In the genomic region with DNA sequence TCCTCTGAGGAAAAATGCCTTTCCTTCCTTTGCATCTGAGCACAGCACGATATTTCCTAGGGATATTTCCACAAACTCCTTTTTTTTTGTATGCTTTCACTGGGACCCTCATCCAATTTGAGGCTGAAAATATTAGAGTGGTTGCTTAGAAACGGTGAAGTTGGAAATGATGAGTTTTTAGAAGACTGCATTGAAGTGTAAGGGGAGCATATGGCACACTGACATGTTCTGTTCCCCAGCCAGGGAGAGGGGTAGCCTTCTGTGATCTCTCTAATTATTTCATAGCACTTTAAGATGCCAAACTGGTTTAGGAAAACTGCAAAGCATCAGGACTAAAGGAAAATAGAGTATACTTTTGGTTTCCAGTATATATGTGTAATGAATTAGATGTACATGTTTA, we compare ENCODE assay signal across 15 mouse cellular contexts.
A peak's percentile ranks its signal among the peaks of the same experiment; 100 is the strongest.
DNase-seq lines count a peak whose midpoint lies in the region; ATAC-seq and TF ChIP-seq lines count a peak whose summit lies in the region.
"Had no signal": no experiment of that assay in that cellular context is flagged by ENCODE, and none has a peak within 500 bp of the region (broad histone marks: within the 10 kb centered on the region; RNA-seq: fewer than 3 reads in every experiment).

No protein-coding gene starts in this region.

- peak; percentile 21 for DNase-seq in layer of hippocampus, adult 11-12 months (ENCODE audit: low spot score)
- DNase-seq in layer of hippocampus, postnatal 10 days (ENCODE audit: low spot score in 2 of 2), result no peak
- peak; percentile 94 for DNase-seq in brain, embryonic 14.5 days (ENCODE audit: low read depth)
- peak; percentile 20 to 31 for DNase-seq in layer of hippocampus, postnatal 36 days
- DNase-seq in kidney, adult 8-10 months, result no peak
- no peak for DNase-seq in gastrocnemius, postnatal 4 days (ENCODE audit: low spot score in 2 of 2)
- DNase-seq: heart, postnatal 36 days; retina, postnatal 1 day; thymus, postnatal 25 days had no signal

- no peak overlapping the region for H3K27ac ChIP-seq in forebrain, embryonic 13.5 days
- H3K27ac ChIP-seq: embryonic facial prominence, embryonic 15.5 days; heart, embryonic 10.5 days; liver, embryonic 12.5 days; neural tube, embryonic 13.5 days had no signal

- no peak overlapping the region for H3K4me3 ChIP-seq in forebrain, embryonic 13.5 days
- H3K4me3 ChIP-seq: embryonic facial prominence, embryonic 15.5 days; heart, embryonic 10.5 days; liver, embryonic 12.5 days; neural tube, embryonic 13.5 days had no signal

- no peak for TF ChIP-seq POLR2A in brain, embryonic 14.5 days (IDR thresholded peaks at IDR 0.05; ENCODE audit: borderline replicate concordance, extremely low read depth, insufficient read depth, insufficient read length, poor library complexity, severe bottlenecking)

- WGBS in forebrain, embryonic 13.5 days, result 47% methylated on average over 2 of the region's 2 CpGs

- no peak overlapping the region for H3K4me2 ChIP-seq in forebrain, embryonic 13.5 days
- H3K4me2 ChIP-seq: embryonic facial prominence, embryonic 15.5 days; liver, embryonic 12.5 days; neural tube, embryonic 13.5 days had no signal

- H3K9me3 ChIP-seq in forebrain, embryonic 13.5 days (replicated peaks), result no peaks in the 10 kb centered on the region
- H3K9me3 ChIP-seq: embryonic facial prominence, embryonic 15.5 days; heart, embryonic 10.5 days; liver, embryonic 12.5 days; neural tube, embryonic 13.5 days had no signal

- TF ChIP-seq CTCF in brain, embryonic 14.5 days (IDR thresholded peaks at IDR 0.05; ENCODE audit: borderline replicate concordance, extremely low read depth, insufficient read depth, insufficient read length), result no peak

- peak; percentile 97 for ATAC-seq in forebrain, embryonic 13.5 days
- ATAC-seq: liver, embryonic 12.5 days; lung, postnatal 0 days had no signal

- H3K4me1 ChIP-seq in forebrain, embryonic 13.5 days, result no peaks in the 10 kb centered on the region
- H3K4me1 ChIP-seq: embryonic facial prominence, embryonic 15.5 days; heart, embryonic 10.5 days; liver, embryonic 12.5 days; neural tube, embryonic 13.5 days had no signal

- H3K9ac ChIP-seq in forebrain, embryonic 13.5 days, result no peak overlapping the region
- H3K9ac ChIP-seq: embryonic facial prominence, embryonic 15.5 days; liver, embryonic 12.5 days; neural tube, embryonic 13.5 days had no signal

- H3K27me3 ChIP-seq in forebrain, embryonic 13.5 days, result no peaks in the 10 kb centered on the region
- H3K27me3 ChIP-seq: embryonic facial prominence, embryonic 15.5 days; liver, embryonic 12.5 days; neural tube, embryonic 13.5 days had no signal

- H3K36me3 ChIP-seq in forebrain, embryonic 13.5 days (ENCODE audit: poor library complexity, severe bottlenecking), result no peaks in the 10 kb centered on the region
- H3K36me3 ChIP-seq: embryonic facial prominence, embryonic 15.5 days; heart, embryonic 10.5 days; liver, embryonic 12.5 days; neural tube, embryonic 13.5 days had no signal

Comparison
In these comparisons a context has a peak if more than half of its experiments do, and no peak if none do; other contexts are left out.
1. DNase-seq: peak in layer of hippocampus, adult 11-12 months (single experiment), brain, embryonic 14.5 days (single experiment) and layer of hippocampus, postnatal 36 days (2 of 2); none in layer of hippocampus, postnatal 10 days (0 of 2), kidney, adult 8-10 months (0 of 2) and gastrocnemius, postnatal 4 days (0 of 2).